Mouse (Mus musculus) urinary bladder, postnatal 36 days (tissue): Measurements from ENCODE around the gene Itprid2.

Source experiments
- DNase-seq, 2 experiments: peaks; one replicate each; pipeline ENCODE4 v3.0.0; 2022; ENCODE audit warnings: low spot score in 2 of 2, mixed read lengths in 1 of 2

The Itprid2 gene

GRCm38 (mm10) chr2:79651185-79651584 lies 16.0 kb downstream of the Itprid2 start:
- no peak for DNase-seq

GRCm38 (mm10) chr2:79651701-79652100 lies 16.5 kb downstream of the Itprid2 start:
- no peak for DNase-seq

- no peak for DNase-seq
Measured at GRCm38 (mm10) chr2:79652502-79652901, 17.4 kb downstream of the Itprid2 start.

GRCm38 (mm10) chr2:79653093-79653808 lies 18.1 kb downstream of the Itprid2 start:
- DNase-seq, result no peak

- DNase-seq, result no peak
Measured at GRCm38 (mm10) chr2:79653809-79654164, 18.6 kb downstream of the Itprid2 start.

- no peak for DNase-seq
Measured at GRCm38 (mm10) chr2:79657062-79657461, 21.9 kb downstream of the Itprid2 start.

GRCm38 (mm10) chr2:79660417-79661185 lies 25.4 kb downstream of the Itprid2 start:
- no peak for DNase-seq

- DNase-seq, result no peak
Measured at GRCm38 (mm10) chr2:79661486-79662104, 26.4 kb downstream of the Itprid2 start.

- no peak for DNase-seq
Measured at GRCm38 (mm10) chr2:79664532-79665286, 29.6 kb downstream of the Itprid2 start.

- no peak for DNase-seq
Measured at GRCm38 (mm10) chr2:79665492-79665891, 30.3 kb downstream of the Itprid2 start.

GRCm38 (mm10) chr2:79675266-79675665 lies 40.1 kb downstream of the Itprid2 start:
- no peak for DNase-seq

- DNase-seq, result no peak
Measured at GRCm38 (mm10) chr2:79677663-79678257, 42.6 kb downstream of the Itprid2 start.

- DNase-seq, result no peak
Measured at GRCm38 (mm10) chr2:79681672-79682071, 46.5 kb downstream of the Itprid2 start.

GRCm38 (mm10) chr2:79683258-79683657 lies 48.1 kb downstream of the Itprid2 start:
- DNase-seq, result no peak

- no peak for DNase-seq
Measured at GRCm38 (mm10) chr2:79690838-79691237, 55.7 kb downstream of the Itprid2 start.

GRCm38 (mm10) chr2:79695190-79695589 lies 60.0 kb downstream of the Itprid2 start:
- DNase-seq, result no peak

- no peak for DNase-seq
Measured at GRCm38 (mm10) chr2:79695939-79696338, 60.8 kb downstream of the Itprid2 start.

- DNase-seq, result no peak
Measured at GRCm38 (mm10) chr2:79696478-79697230, 61.5 kb downstream of the Itprid2 start.

GRCm38 (mm10) chr2:79698166-79698565 lies 63.0 kb downstream of the Itprid2 start:
- DNase-seq, result no peak

GRCm38 (mm10) chr2:79704773-79705172 lies 69.6 kb downstream of the Itprid2 start:
- DNase-seq, result no peak

GRCm38 (mm10) chr2:79707575-79707974 lies 72.4 kb downstream of the Itprid2 start, which contains the start of gene Ppp1r1c:
TSS of gene Ppp1r1c (plus strand) at chr2:79707780.
- DNase-seq, result no peak
